Mouse (Mus musculus) G1E (cell line): ENCODE measurements around the gene Tnfrsf12a. TPM values are rescaled to one million over a fixed set of nuclear protein-coding genes. Genes with fewer than 3 reads are reported as not detected.
A peak's percentile ranks its signal among the peaks of the same experiment; 100 is the strongest.

Source experiments
- ATAC-seq: 2 replicates; pipeline ENCODE4 v1.8.0; 2016; ENCODE audit warnings: mild to moderate bottlenecking; ENCODE audit not compliant: insufficient number of reproducible peaks, poor library complexity, low FRiP score, severe bottlenecking; ENCODE audit errors: extremely low read depth
- DNase-seq: peaks from one replicate; pipeline ENCODE4 v3.0.0; 2012; ENCODE audit warnings: low spot score
- H3K27me3 ChIP-seq: 2 replicates; pipeline ENCODE4 v1.6.1; 2012; ENCODE audit warnings: mild to moderate bottlenecking, low read length, inconsistent platforms; ENCODE audit not compliant: insufficient read depth
- H3K36me3 ChIP-seq: replicated peaks from 2 replicates; pipeline ENCODE3; 2012; ENCODE audit warnings: mild to moderate bottlenecking, inconsistent platforms
- H3K4me1 ChIP-seq: 2 replicates; pipeline ENCODE4 v1.6.1; 2012; ENCODE audit warnings: low read depth, low read length, inconsistent platforms, mixed read lengths; ENCODE audit not compliant: insufficient read depth
- H3K4me3 ChIP-seq: 2 replicates; pipeline ENCODE4 v1.5.1; 2012; ENCODE audit warnings: low read depth, mild to moderate bottlenecking, inconsistent platforms, low read length, moderate library complexity, mixed read lengths
- H3K9me3 ChIP-seq: replicated peaks from 2 replicates; pipeline ENCODE4 v1.6.1; 2012; ENCODE audit warnings: inconsistent platforms
- CTCF ChIP-seq: IDR thresholded peaks from 2 replicates; pipeline ENCODE4 v1.5.1; 2012; ENCODE audit warnings: low read depth, low read length, inconsistent platforms, mixed read lengths
- GATA1 ChIP-seq: IDR thresholded peaks from 2 replicates; pipeline ENCODE4 v1.6.1; 2012; ENCODE audit warnings: borderline replicate concordance, low read length, inconsistent platforms, mixed read lengths
- GATA2 ChIP-seq: IDR thresholded peaks from 2 replicates; pipeline ENCODE4 v1.6.1; 2012; ENCODE audit warnings: low read depth, low read length, inconsistent platforms, borderline replicate concordance
- POLR2AphosphoS5 ChIP-seq: IDR thresholded peaks from 2 replicates; pipeline ENCODE4 v1.6.1; 2012; ENCODE audit warnings: low read depth, low read length, inconsistent platforms; ENCODE audit not compliant: insufficient replicate concordance
- TAL1 ChIP-seq: conservative IDR thresholded peaks from 2 replicates; pipeline ENCODE4 v1.6.1; 2012; ENCODE audit warnings: low read depth, low read length, inconsistent platforms, mixed read lengths
- polyA plus RNA-seq: library from polyadenylated mRNA; stranded (reverse); fragments of >175 nt; gene quantifications from 2 replicates; pipeline ENCODE4 v1.2.3, GENCODE M21; 2012
- total RNA-seq, 2 experiments: library from RNA; stranded (forward) in 1 of 2; stranded (reverse) in 1 of 2; fragments of 200-1000 nt in 1 of 2; fragments of >200 nt in 1 of 2; fragmentation: Nextera tagmentation in 1 of 2; gene quantifications; 2 replicates each; pipeline ENCODE4 v1.2.3; 2014 to 2017

Gene Tnfrsf12a
- total and polyA plus RNA-seq, 3 experiments, result 1.3 to 5.5 (median 5.0) TPM

DNA sequence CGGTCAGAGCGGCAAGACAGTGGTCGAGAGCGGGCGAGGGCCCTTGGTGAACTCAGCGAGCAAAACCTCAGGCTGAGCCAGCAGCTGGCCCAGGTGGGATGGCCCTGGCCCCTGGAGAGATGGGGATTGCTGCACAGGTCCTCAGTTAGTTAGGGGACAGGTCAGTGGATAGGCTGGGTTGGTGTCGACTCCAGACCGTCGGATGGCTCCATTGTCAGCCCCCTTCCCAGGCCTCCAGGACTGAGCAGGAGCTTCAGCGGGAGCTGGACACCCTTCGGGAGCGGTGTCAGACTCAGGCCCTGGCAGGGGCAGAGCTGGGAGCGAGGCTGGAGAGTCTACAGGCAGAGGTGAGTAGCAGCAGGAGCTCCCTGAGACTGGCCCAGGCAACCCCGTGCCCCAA, 11.8 kb downstream of the Tnfrsf12a start:
- Histone ChIP-seq H3K9me3 (no peaks in the 10 kb centered on the region), H3K4me1 (peaks cover 15% of the 10 kb centered on the region), H3K27me3 (peaks cover 20% of the 10 kb centered on the region), H3K4me3 (no peak overlapping the region), H3K36me3 (peaks cover 54% of the 10 kb centered on the region)
- no peak for DNase-seq
- ATAC-seq, result no peak
- TF ChIP-seq CTCF (no peak), GATA2 (no peak), TAL1 (no peak), POLR2AphosphoS5 (no peak), GATA1 (no peak)

DNA sequence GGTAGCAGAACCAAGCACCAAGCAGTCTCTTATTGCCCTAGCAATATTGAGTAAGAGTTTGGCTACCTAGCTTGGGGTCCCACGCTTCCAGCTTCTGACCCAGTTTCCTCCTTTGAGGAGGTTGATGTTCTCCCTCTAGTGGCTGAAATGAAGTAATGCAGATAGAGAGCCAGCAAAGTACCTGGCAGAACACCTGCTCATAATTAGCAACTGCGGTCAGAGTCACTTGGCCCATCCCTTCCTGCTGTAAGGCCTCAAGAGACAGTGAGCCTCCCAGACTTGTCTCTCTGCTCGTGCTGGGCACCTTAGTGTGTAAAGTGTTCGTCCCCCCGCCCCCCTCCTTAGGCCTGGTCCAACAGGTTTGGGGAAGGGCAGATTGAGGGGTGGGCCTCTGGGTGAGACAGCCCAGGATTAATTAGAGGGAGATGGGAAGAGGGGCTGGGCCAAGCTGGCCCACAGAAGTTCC, 12.7 kb downstream of the Tnfrsf12a start:
- H3K36me3 ChIP-seq, result peaks cover 44% of the 10 kb centered on the region
- DNase-seq (peak; percentile 45), ATAC-seq (no peak)
- H3K9me3 ChIP-seq, result no peaks in the 10 kb centered on the region
- no peak overlapping the region for H3K4me3 ChIP-seq
- H3K4me1 ChIP-seq, result peaks cover 18% of the 10 kb centered on the region
- H3K27me3 ChIP-seq, result peaks cover 23% of the 10 kb centered on the region
- TF ChIP-seq TAL1 (no peak), GATA1 (no peak), CTCF (peak; percentile 69)

DNA sequence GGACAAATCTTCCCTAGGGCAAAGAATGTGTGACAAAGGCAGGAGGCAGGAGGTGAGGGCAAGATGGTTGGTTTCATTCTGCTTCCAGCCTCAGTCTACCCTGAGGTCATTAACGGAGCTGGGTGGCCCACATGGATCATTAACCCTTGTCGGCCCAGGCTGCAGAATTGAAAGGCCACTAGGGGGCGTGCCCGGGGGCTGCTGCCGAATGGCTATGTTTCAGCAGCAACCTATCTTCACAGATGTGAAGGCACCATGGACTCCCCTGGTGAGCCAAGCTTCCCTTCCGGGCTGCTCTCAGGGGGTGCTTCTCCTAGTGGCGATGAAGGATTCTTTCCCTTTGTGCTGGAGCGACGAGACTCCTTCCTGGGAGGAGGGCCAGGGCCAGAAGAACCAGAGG, 15.7 kb downstream of the Tnfrsf12a start:
- ATAC-seq, result no peak
- Histone ChIP-seq H3K36me3 (peaks cover 14% of the 10 kb centered on the region), H3K27me3 (peaks cover 40% of the 10 kb centered on the region), H3K4me3 (no peak overlapping the region), H3K9me3 (no peaks in the 10 kb centered on the region), H3K4me1 (peaks cover 18% of the 10 kb centered on the region)
- TF ChIP-seq GATA2, result no peak
- peak; percentile 61 for TF ChIP-seq CTCF
- no peak for DNase-seq

DNA sequence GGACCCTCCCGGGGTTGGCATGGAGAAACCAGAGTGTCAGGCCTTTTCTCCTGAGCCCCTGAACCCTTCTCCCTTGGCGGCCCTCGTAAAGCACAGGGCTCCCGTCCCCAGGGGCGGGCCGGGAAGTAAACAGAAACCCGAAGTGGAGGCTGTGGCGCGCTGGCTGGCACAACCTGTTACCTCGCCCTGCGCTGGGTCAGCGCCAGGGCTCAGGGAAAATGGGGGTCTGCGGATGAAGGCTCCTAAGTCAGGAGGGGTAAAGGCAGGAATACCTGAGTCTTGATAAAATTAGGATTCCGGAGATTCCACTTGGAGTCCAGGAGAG, 16.4 kb downstream of the Tnfrsf12a start:
- Histone ChIP-seq H3K9me3 (no peaks in the 10 kb centered on the region), H3K36me3 (peaks cover 7% of the 10 kb centered on the region), H3K27me3 (peaks cover 46% of the 10 kb centered on the region), H3K4me1 (peaks cover 17% of the 10 kb centered on the region), H3K4me3 (no peak overlapping the region)
- no peak for TF ChIP-seq GATA2
- TF ChIP-seq CTCF, result no peak
- no peak for TF ChIP-seq POLR2AphosphoS5
- TF ChIP-seq GATA1, result no peak
- TF ChIP-seq TAL1, result no peak
- no peak for ATAC-seq
- no peak for DNase-seq

DNA sequence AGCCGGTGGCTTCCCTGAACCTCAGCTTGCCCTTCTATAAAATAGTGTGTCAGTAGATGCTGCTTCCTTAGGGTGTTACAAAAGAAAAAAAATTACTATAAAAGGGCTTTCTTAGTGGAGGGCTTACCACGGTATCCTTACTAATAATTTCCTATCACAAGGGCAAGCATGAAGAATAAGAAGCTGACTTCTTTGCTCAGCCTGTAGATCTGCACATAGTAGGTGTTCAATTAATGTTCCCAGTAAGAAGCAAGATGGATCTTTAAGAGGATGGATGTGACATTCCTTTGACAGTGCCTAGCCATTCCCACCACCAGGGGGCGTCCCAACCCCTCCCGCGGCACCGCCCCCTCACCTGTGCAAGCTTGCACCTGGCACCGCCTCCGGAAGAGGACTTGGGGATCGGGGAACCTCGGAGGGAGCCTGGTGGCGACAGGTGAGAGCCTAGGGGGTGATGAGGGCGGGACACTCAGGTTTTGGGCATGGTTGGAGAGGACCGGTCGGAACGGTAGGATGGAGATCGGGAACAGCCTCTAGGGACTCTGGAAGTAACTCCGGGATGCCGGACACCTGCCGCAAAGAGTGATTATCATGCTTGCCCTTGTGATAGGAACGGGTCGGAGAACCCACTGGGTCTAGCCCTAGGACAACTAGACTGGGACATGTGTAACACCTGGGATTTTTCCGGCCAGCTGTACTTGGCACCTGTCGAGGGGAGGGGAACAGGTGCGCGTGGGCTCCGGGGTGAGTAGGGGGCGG, 17.0 kb downstream of the Tnfrsf12a start, which contains the start of gene Bicdl2:
Gene Bicdl2 (plus strand): TSS at position 390 of the 759 bp plus-strand sequence.
- DNase-seq (no peak), ATAC-seq (no peak; the same call in 1 of the 2 replicates)
- TF ChIP-seq TAL1, result no peak
- TF ChIP-seq CTCF, result peak; percentile 54; the same call in 1 of the 2 replicates
- Histone ChIP-seq H3K4me1 (peaks cover 16% of the 10 kb centered on the region), H3K4me3 (no peak within 1 kb of the TSS), H3K36me3 (peaks cover 1% of the 10 kb centered on the region), H3K27me3 (peaks cover 49% of the 10 kb centered on the region), H3K9me3 (no peaks in the 10 kb centered on the region)

DNA sequence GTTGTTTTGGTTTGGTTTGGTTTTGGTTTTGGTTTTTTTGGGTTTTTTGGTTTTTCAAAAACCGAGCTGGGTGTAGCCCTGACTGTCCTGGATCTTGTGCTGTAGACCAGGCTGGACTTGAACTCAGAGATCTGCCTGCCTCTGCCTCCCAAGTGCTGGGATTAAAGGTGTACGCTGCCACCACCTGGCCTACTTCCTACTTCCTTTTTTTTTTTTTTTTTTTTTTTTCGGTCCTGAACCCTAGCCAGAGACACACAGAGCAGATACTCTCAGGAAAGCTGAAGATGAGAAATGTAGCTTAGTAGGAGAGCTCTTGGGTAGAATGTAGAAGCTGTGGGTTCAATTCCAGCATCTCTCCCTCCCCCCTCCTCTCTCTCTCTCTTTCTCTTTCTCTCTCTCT, 18.8 kb downstream of the Tnfrsf12a start:
- TF ChIP-seq CTCF, result no peak
- no peak for TF ChIP-seq TAL1
- TF ChIP-seq GATA2, result no peak
- no peak for TF ChIP-seq POLR2AphosphoS5
- TF ChIP-seq GATA1, result no peak
- H3K27me3 ChIP-seq, result peaks cover 54% of the 10 kb centered on the region

DNA sequence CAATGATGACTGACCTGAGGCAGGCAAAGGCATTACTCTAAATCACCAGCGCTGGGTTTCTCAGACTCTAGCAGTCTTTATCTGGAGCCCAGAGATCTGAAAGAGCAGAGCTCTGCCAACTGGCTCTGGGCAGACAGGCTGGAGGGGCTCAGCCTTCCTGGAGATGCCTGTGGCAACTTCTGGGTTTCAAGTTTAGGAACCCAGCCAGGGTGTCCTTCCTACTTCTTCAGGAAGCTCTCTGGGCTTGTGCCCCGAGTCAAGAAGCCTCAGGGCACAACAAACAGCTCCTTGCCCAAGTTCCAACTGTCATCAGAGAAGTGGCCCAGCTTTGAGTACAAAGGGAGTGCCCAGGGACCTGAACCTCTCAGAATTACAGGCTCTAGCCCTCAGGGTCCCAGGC, 22.9 kb downstream of the Tnfrsf12a start:
- Histone ChIP-seq H3K4me3 (no peak overlapping the region), H3K9me3 (no peaks in the 10 kb centered on the region), H3K4me1 (no peaks in the 10 kb centered on the region), H3K36me3 (no peaks in the 10 kb centered on the region), H3K27me3 (peaks cover 33% of the 10 kb centered on the region)
- no peak for TF ChIP-seq POLR2AphosphoS5
- TF ChIP-seq GATA2, result no peak
- no peak for TF ChIP-seq CTCF
- TF ChIP-seq GATA1, result no peak
- TF ChIP-seq TAL1, result no peak
- no peak for DNase-seq
- no peak for ATAC-seq

More for the DNA sequence above, 18.8 kb downstream of the Tnfrsf12a start:
- Histone ChIP-seq H3K9me3 (no peaks in the 10 kb centered on the region), H3K36me3 (no peaks in the 10 kb centered on the region), H3K4me3 (no peak overlapping the region), H3K4me1 (peaks cover 6% of the 10 kb centered on the region)
- ATAC-seq (no peak), DNase-seq (no peak)
